Mouse (Mus musculus) neutrophil, adult 5-6 weeks (primary cell): ENCODE results near the gene Spag9. TPM values are rescaled to one million over a fixed set of nuclear protein-coding genes. Genes with fewer than 3 reads are reported as not detected.

Experiments
- ATAC-seq: fragments of 151-379, 151-347 bp; 2 replicates; pipeline ENCODE4 v1.8.0; 2017; ENCODE audit warnings: mild to moderate bottlenecking, moderate TSS enrichment; ENCODE audit not compliant: insufficient number of reproducible peaks, poor library complexity, low FRiP score, severe bottlenecking; ENCODE audit errors: extremely low read depth
- total RNA-seq: library from RNA; stranded (forward); fragments of 200-1000 nt; gene quantifications from 2 replicates; pipeline ENCODE4 v1.2.3, GENCODE M21; 2017

The Spag9 gene
- total RNA-seq, 1 experiment from 2014 or later = 187 TPM

- ATAC-seq = no peak
Measured at GRCm38 (mm10) chr11:94165745-94166144, 169.9 kb downstream of the Spag9 start.

GRCm38 (mm10) chr11:94168238-94168637, 172.3 kb downstream of the Spag9 start:
- ATAC-seq = no peak

GRCm38 (mm10) chr11:94169596-94169995, 173.7 kb downstream of the Spag9 start:
- no peak for ATAC-seq

- no peak for ATAC-seq
Measured at GRCm38 (mm10) chr11:94171691-94172090, 175.8 kb downstream of the Spag9 start.

GRCm38 (mm10) chr11:94172186-94172585, 176.3 kb downstream of the Spag9 start:
- ATAC-seq = no peak

- no peak for ATAC-seq
Measured at GRCm38 (mm10) chr11:94173726-94174146, 177.8 kb downstream of the Spag9 start.

GRCm38 (mm10) chr11:94175288-94175687, 179.4 kb downstream of the Spag9 start:
- no peak for ATAC-seq

Other genes starting within 250 kb of the Spag9 start
- gene Utp18, start 110.3 kb upstream of the Spag9 start, total RNA-seq = 30.2 and 38.8 TPM in 2 replicates
- gene Mbtd1, start 110.2 kb upstream of the Spag9 start, total RNA-seq = 59.0 and 68.0 TPM in 2 replicates
- gene Nme2, start 39.8 kb upstream of the Spag9 start, total RNA-seq = 40.9 and 60.4 TPM in 2 replicates
- 5.3 and 10.9 TPM in 2 replicates for gene Gm20390, start 27.8 kb upstream of the Spag9 start, total RNA-seq
- 10.5 and 22.0 TPM in 2 replicates for gene Nme1, start 27.6 kb upstream of the Spag9 start, total RNA-seq
- gene Tob1, start 215.4 kb downstream of the Spag9 start, total RNA-seq = 32.8 and 39.6 TPM in 2 replicates
- gene Wfikkn2, start 249.9 kb downstream of the Spag9 start, total RNA-seq = 0.61 and 0.70 TPM in 2 replicates